In the genomic region with DNA sequence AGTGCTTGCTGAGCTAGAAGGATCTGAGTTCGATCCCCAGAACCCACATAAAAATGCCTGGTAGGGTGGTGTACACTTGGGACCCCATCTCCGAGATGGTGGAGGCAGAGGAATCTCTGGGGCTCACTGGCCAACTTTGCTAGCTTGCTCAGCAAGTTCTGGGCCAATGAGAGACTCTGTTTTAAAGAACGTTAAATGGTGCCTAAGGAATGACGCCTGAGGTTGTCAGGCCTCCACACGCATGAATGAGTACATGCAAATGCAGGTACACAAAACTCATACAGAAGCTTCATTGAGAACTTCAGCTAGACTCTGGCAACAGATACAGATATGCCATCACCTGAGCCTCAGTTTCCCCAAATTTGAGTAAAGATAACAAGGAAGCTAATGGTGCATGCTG, we compare ENCODE assay signal across 9 mouse cellular contexts. TPM values are rescaled to one million over a fixed set of nuclear protein-coding genes. Genes with fewer than 3 reads are reported as not detected.
DNase-seq lines count a peak whose midpoint lies in the region; ATAC-seq and TF ChIP-seq lines count a peak whose summit lies in the region.
"Had no signal": no experiment of that assay in that cellular context is flagged by ENCODE, and none has a peak within 500 bp of the region (broad histone marks: within the 10 kb centered on the region; RNA-seq: fewer than 3 reads in every experiment).

No protein-coding gene starts in this region.

- peak overlapping the region; percentile 92 for H3K27ac ChIP-seq in heart, embryonic 16.5 days (ENCODE audit: low read length)
- peak overlapping the region; percentile 25; the same call in 1 of the 2 replicates for H3K27ac ChIP-seq in lung, embryonic 16.5 days (ENCODE audit: low read length)
- peak overlapping the region; percentile 24; the same call in 1 of the 2 replicates for H3K27ac ChIP-seq in forebrain, embryonic 15.5 days (replicated peaks)
- peak overlapping the region; percentile 80 for H3K27ac ChIP-seq in stomach, embryonic 16.5 days (ENCODE audit: low read length)
- H3K27ac ChIP-seq: macrophage had no signal

- no peak for DNase-seq in heart, adult 9 months (ENCODE audit: low spot score in 2 of 2)
- no peak for DNase-seq in lung, adult 2 months
- DNase-seq: cerebellum, adult 11 months had no signal

- H3K4me1 ChIP-seq in heart, embryonic 16.5 days (ENCODE audit: control insufficient read depth, insufficient read depth, low read length): peaks cover 46% of the 10 kb centered on the region
- peaks cover 27% of the 10 kb centered on the region for H3K4me1 ChIP-seq in lung, embryonic 16.5 days (replicated peaks; ENCODE audit: control insufficient read depth, insufficient read depth, low read length)
- peaks cover 10% of the 10 kb centered on the region for H3K4me1 ChIP-seq in lung, adult 2 months (ENCODE audit: control insufficient read depth, insufficient read depth, low read length)
- H3K4me1 ChIP-seq in forebrain, embryonic 15.5 days: peaks cover 19% of the 10 kb centered on the region
- peaks cover 36% of the 10 kb centered on the region for H3K4me1 ChIP-seq in stomach, embryonic 16.5 days (ENCODE audit: control insufficient read depth, insufficient read depth, low read length)

- no peak for ATAC-seq in heart, embryonic 16.5 days (replicated peaks; ENCODE audit: extremely low read depth, insufficient read depth, low FRiP score)
- no peak for ATAC-seq in lung, embryonic 16.5 days (ENCODE audit: low read depth)
- ATAC-seq in forebrain, embryonic 15.5 days (replicated peaks): no peak
- no peak for ATAC-seq in stomach, embryonic 16.5 days (ENCODE audit: insufficient read depth, low FRiP score)
- no peak for ATAC-seq in erythroblast, adult 5-6 weeks (replicated peaks; ENCODE audit: low FRiP score, poor library complexity, severe bottlenecking)

- no peak for TF ChIP-seq POLR2A in lung, adult 2 months (IDR thresholded peaks at IDR 0.05; ENCODE audit: borderline replicate concordance, extremely low read depth, low read depth, low read length)

- no peak overlapping the region; the same call in 1 of the 2 replicates for H3K9ac ChIP-seq in heart, embryonic 16.5 days (ENCODE audit: low read length)
- H3K9ac ChIP-seq in lung, embryonic 16.5 days (ENCODE audit: low read length): no peak overlapping the region
- H3K9ac ChIP-seq in forebrain, embryonic 15.5 days (replicated peaks): no peak overlapping the region
- H3K9ac ChIP-seq in stomach, embryonic 16.5 days (ENCODE audit: low read length): 0 out of 2 replicates have a peak overlapping the region, but pooled peaks have one; percentile 28

- H3K4me3 ChIP-seq in heart, embryonic 16.5 days (ENCODE audit: low read length): no peak overlapping the region
- no peak overlapping the region for H3K4me3 ChIP-seq in lung, embryonic 16.5 days (ENCODE audit: low read length)
- H3K4me3 ChIP-seq in lung, adult 2 months (replicated peaks; ENCODE audit: extremely low read depth, low read depth, low read length): no peak overlapping the region
- no peak overlapping the region for H3K4me3 ChIP-seq in forebrain, embryonic 15.5 days
- no peak overlapping the region for H3K4me3 ChIP-seq in stomach, embryonic 16.5 days (replicated peaks; ENCODE audit: low read length)

- H3K4me2 ChIP-seq in heart, embryonic 16.5 days (ENCODE audit: low read depth, low read length): peak overlapping the region; percentile 41; the same call in 1 of the 2 replicates
- H3K4me2 ChIP-seq in lung, embryonic 16.5 days (ENCODE audit: low read depth, low read length): peak overlapping the region; percentile 28
- no peak overlapping the region for H3K4me2 ChIP-seq in forebrain, embryonic 15.5 days (replicated peaks)
- H3K4me2 ChIP-seq in stomach, embryonic 16.5 days (ENCODE audit: low read depth, low read length): peak overlapping the region; percentile 27

- H3K36me3 ChIP-seq in heart, embryonic 16.5 days (ENCODE audit: control insufficient read depth, insufficient read depth): no peaks in the 10 kb centered on the region
- no peaks in the 10 kb centered on the region for H3K36me3 ChIP-seq in lung, embryonic 16.5 days (ENCODE audit: control insufficient read depth, insufficient read depth, low read length)
- H3K36me3 ChIP-seq in forebrain, embryonic 15.5 days: no peaks in the 10 kb centered on the region
- H3K36me3 ChIP-seq in stomach, embryonic 16.5 days (ENCODE audit: control insufficient read depth, insufficient read depth, low read length): no peaks in the 10 kb centered on the region

- no peak for TF ChIP-seq CTCF in lung, adult 2 months (IDR thresholded peaks at IDR 0.05; ENCODE audit: insufficient read depth, low read length)

- no peaks in the 10 kb centered on the region for H3K9me3 ChIP-seq in heart, embryonic 16.5 days (replicated peaks; ENCODE audit: control insufficient read depth, low read length)
- H3K9me3 ChIP-seq in lung, embryonic 16.5 days (ENCODE audit: control insufficient read depth, low read length): no peaks in the 10 kb centered on the region
- no peaks in the 10 kb centered on the region for H3K9me3 ChIP-seq in forebrain, embryonic 15.5 days
- no peaks in the 10 kb centered on the region for H3K9me3 ChIP-seq in stomach, embryonic 16.5 days (replicated peaks; ENCODE audit: control insufficient read depth, low read length)

- H3K27me3 ChIP-seq in heart, embryonic 16.5 days (ENCODE audit: control insufficient read depth, insufficient read depth, low read length): no peaks in the 10 kb centered on the region
- H3K27me3 ChIP-seq in lung, embryonic 16.5 days (ENCODE audit: control insufficient read depth, insufficient read depth, low read depth, low read length): no peaks in the 10 kb centered on the region
- H3K27me3 ChIP-seq in forebrain, embryonic 15.5 days: no peaks in the 10 kb centered on the region
- H3K27me3 ChIP-seq in stomach, embryonic 16.5 days (ENCODE audit: control insufficient read depth, insufficient read depth, low read length): no peaks in the 10 kb centered on the region

- WGBS in heart, embryonic 16.5 days: 78% methylated on average over 5 of the region's 5 CpGs
- 71% methylated on average over 5 of the region's 5 CpGs for WGBS in lung, embryonic 16.5 days
- WGBS in lung, adult 2 months: 85% methylated on average over 5 of the region's 5 CpGs
- 50% methylated on average over 5 of the region's 5 CpGs for WGBS in forebrain, embryonic 15.5 days
- WGBS in stomach, embryonic 16.5 days: 82% methylated on average over 5 of the region's 5 CpGs

RNA-seq across cellular contexts. Expression of gene Pdgfa, which starts 49.7 kb away (rescaled TPM):
- polyA plus RNA-seq in heart, embryonic 16.5 days (2015; fragmentation: Nextera tagmentation; extraction: Ambion mirVana): 54.0 and 56.0 TPM in 2 replicates
- 56.7 and 58.2 TPM in 2 replicates for polyA plus RNA-seq in lung, embryonic 16.5 days (2015; fragmentation: Nextera tagmentation; extraction: Ambion mirVana)
- polyA plus RNA-seq in lung, adult 2 months (2012; rRNA removed): 91.5 and 105 TPM in 2 replicates
- 13.9 and 17.5 TPM in 2 replicates for polyA plus RNA-seq in forebrain, embryonic 15.5 days (2015; fragmentation: Nextera tagmentation; extraction: Ambion mirVana)
- 48.5 and 52.3 TPM in 2 replicates for polyA plus RNA-seq in stomach, embryonic 16.5 days (2015; fragmentation: Nextera tagmentation; extraction: Ambion mirVana)
- not detected in 2 replicates for total RNA-seq in erythroblast, adult 5-6 weeks (2015; ENCODE audit: low replicate concordance)
- not detected in 2 replicates for total RNA-seq in erythroblast, adult 5-6 weeks (2017; ENCODE audit: low replicate concordance)

Comparison
In these comparisons a context has a peak if more than half of its experiments do, and no peak if none do; other contexts are left out.
1. H3K27ac ChIP-seq: peak in every context shown above with its lines; median percentile 92 in heart, embryonic 16.5 days; 80 in stomach, embryonic 16.5 days; 25 in lung, embryonic 16.5 days; 24 in forebrain, embryonic 15.5 days.